Mouse (Mus musculus) olfactory bulb, adult 2 months (tissue): Measurements from ENCODE around the gene Olfr1390. TPM values are rescaled to one million over a fixed set of nuclear protein-coding genes. Genes with fewer than 3 reads are reported as not detected.
"Not testable (repeated sequence)": the region's sequence is repeated elsewhere in the genome, so short reads cannot be mapped to it uniquely, and the experiment has no call there.

Experiments
- H3K27ac ChIP-seq: fragments of 200-500 bp; 2 replicates; pipeline ENCODE4 v1.5.1; 2012; ENCODE audit warnings: low read depth, low read length; ENCODE audit not compliant: insufficient read depth
- H3K4me1 ChIP-seq: fragments of 200-500 bp; 2 replicates; pipeline ENCODE4 v1.6.1; 2012; ENCODE audit warnings: low read length; ENCODE audit not compliant: control insufficient read depth, insufficient read depth
- H3K4me3 ChIP-seq: fragments of 200-500 bp; 2 replicates; pipeline ENCODE4 v1.5.1; 2012; ENCODE audit warnings: mild to moderate bottlenecking, low read depth, low read length, moderate library complexity; ENCODE audit not compliant: insufficient read depth
- CTCF ChIP-seq: fragments of 200-500 bp; IDR thresholded peaks from 2 replicates; pipeline ENCODE4 v1.5.1; 2012; ENCODE audit warnings: low read depth, mild to moderate bottlenecking, low read length, moderate library complexity; ENCODE audit not compliant: insufficient read depth
- POLR2A ChIP-seq: fragments of 200-500 bp; IDR thresholded peaks from 2 replicates; pipeline ENCODE4 v1.6.1; 2012; ENCODE audit warnings: mild to moderate bottlenecking, low read depth, low read length, moderate library complexity; ENCODE audit not compliant: insufficient read depth
- WGBS: fragments of 180-500 bp; shearing (Covaris S2); methylation state at CpG from one replicate; pipeline ENCODE4 v1.1.7; 2018; 5-methylcytosine and 5-hydroxymethylcytosine counted together
- polyA plus RNA-seq: library from polyadenylated mRNA; stranded (reverse); fragments of >200 nt; gene quantifications from 2 replicates; pipeline ENCODE4 v1.2.4, GENCODE M21; 2012; ENCODE audit warnings: low replicate concordance; ENCODE audit not compliant: missing spikeins, insufficient read depth, insufficient read length

Gene Olfr1390
- polyA plus RNA-seq, 1 experiment, result not detected

GRCm38 (mm10) chr11:49383133-49383532 is 48.1 kb downstream of the Olfr1390 start:
- TF ChIP-seq CTCF, result no peak
- no peak for TF ChIP-seq POLR2A

GRCm38 (mm10) chr11:49386118-49386517 is 51.1 kb downstream of the Olfr1390 start:
- not testable (repeated sequence) for H3K27ac ChIP-seq, H3K4me3 ChIP-seq, H3K4me1 ChIP-seq
- 97% methylated on average over 7 of the region's 7 CpGs for WGBS

More at GRCm38 (mm10) chr11:49383133-49383532, 48.1 kb downstream of the Olfr1390 start:
- H3K4me1 ChIP-seq, result no peaks in the 10 kb centered on the region
- no peak overlapping the region for H3K27ac ChIP-seq
- no peak overlapping the region for H3K4me3 ChIP-seq

Other genes starting within 250 kb of the Olfr1390 start
- gene Olfr1396, start 220.3 kb upstream of the Olfr1390 start, polyA plus RNA-seq, result not detected in 2 replicates
- not detected in 2 replicates for gene Olfr1395, start 192.9 kb upstream of the Olfr1390 start, polyA plus RNA-seq
- gene Olfr1394, start 180.8 kb upstream of the Olfr1390 start, polyA plus RNA-seq, result not detected in 2 replicates
- not detected in 2 replicates for gene Btnl9, start 148.0 kb upstream of the Olfr1390 start, polyA plus RNA-seq
- gene Zfp62, start 131.9 kb upstream of the Olfr1390 start, polyA plus RNA-seq, result not detected in 2 replicates
- 578 TPM in 1 of 2 replicates, not detected in the other for gene Mgat1, start 91.0 kb upstream of the Olfr1390 start, polyA plus RNA-seq
- not detected in 2 replicates for gene Olfr1393, start 56.9 kb upstream of the Olfr1390 start, polyA plus RNA-seq
- not detected in 2 replicates for gene Olfr1392, start 49.9 kb upstream of the Olfr1390 start, polyA plus RNA-seq
- not detected in 2 replicates for gene Olfr10, start 30.4 kb upstream of the Olfr1390 start, polyA plus RNA-seq
- gene Olfr1391, start 12.4 kb upstream of the Olfr1390 start, polyA plus RNA-seq, result not detected in 2 replicates
- not detected in 2 replicates for gene Olfr1389, start 87.9 kb downstream of the Olfr1390 start, polyA plus RNA-seq
- gene Olfr1388, start 101.4 kb downstream of the Olfr1390 start, polyA plus RNA-seq, result not detected in 2 replicates
- gene Olfr1387, start 120.2 kb downstream of the Olfr1390 start, polyA plus RNA-seq, result not detected in 2 replicates
- gene Olfr1386, start 129.9 kb downstream of the Olfr1390 start, polyA plus RNA-seq, result not detected in 2 replicates
- gene Olfr1385, start 153.9 kb downstream of the Olfr1390 start, polyA plus RNA-seq, result not detected in 2 replicates
- not detected in 2 replicates for gene Olfr1384, start 171.5 kb downstream of the Olfr1390 start, polyA plus RNA-seq
- gene Olfr1383, start 184.5 kb downstream of the Olfr1390 start, polyA plus RNA-seq, result not detected in 2 replicates
- not detected in 2 replicates for gene Olfr1382, start 193.1 kb downstream of the Olfr1390 start, polyA plus RNA-seq
- gene Olfr1381, start 208.3 kb downstream of the Olfr1390 start, polyA plus RNA-seq, result not detected in 2 replicates
- gene Olfr1380, start 221.7 kb downstream of the Olfr1390 start, polyA plus RNA-seq, result not detected in 2 replicates